Mouse (Mus musculus): Measurements from ENCODE around the gene Ajm1. TPM values are rescaled to one million over a fixed set of nuclear protein-coding genes. Genes with fewer than 3 reads are reported as not detected.

Gene Ajm1
- polyA plus RNA-seq, 1 experiment from 2014 or later: 0.27 TPM

DNA sequence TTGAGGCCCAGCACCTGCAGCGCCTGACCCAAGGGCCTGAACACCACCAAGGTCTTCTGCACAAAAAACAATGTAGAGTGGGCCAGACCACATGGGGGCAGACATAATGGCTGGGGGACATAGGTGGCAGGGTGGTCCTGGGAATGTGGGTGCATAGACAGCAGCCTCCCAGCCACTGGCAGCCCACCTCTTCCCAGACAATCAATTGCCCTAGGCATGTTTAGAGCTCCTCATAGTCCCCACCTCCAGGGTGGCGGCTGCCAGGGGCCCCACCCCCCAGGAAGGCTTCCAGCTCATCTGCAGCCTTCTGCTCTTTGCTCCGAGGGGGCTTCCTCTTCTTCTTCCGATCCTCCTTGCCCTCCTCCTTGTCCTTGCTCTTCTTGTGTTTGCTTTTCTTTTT is 2.0 kb upstream of the Ajm1 start:
- no peak overlapping the region for H3K4me3 ChIP-seq
- H3K9me3 ChIP-seq: no peaks in the 10 kb centered on the region
- 56% methylated on average over 4 of the region's 4 CpGs for WGBS
- peaks cover 49% of the 10 kb centered on the region for H3K4me1 ChIP-seq
- H3K27me3 ChIP-seq (replicated peaks): peaks cover 28% of the 10 kb centered on the region
- ATAC-seq (ENCODE audit: extremely low read depth, insufficient number of reproducible peaks, low FRiP score, low TSS enrichment): no peak
- H3K4me2 ChIP-seq: no peak overlapping the region
- no peak overlapping the region; the same call in 1 of the 2 replicates for H3K9ac ChIP-seq
- peaks cover 59% of the 10 kb centered on the region for H3K36me3 ChIP-seq
- H3K27ac ChIP-seq (replicated peaks): no peak overlapping the region

DNA sequence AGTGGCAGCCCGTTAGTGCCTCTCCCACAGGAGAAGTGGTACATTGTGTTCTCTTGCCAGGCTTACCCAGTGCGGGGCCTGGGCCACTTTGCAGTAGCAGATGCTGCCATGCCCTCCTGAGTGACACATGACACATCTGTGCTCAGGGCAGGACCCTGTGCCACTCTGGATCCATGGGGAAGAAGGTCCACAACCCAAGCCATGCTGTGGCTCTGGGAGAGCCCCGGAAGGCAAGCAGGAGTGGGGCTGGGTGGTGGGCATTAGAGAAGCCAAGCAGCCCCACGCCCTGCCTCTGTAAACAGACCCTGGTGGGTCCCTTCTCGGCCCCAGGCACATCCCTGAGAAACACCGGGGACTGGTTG is 1.5 kb upstream of the Ajm1 start:
- H3K4me2 ChIP-seq: no peak overlapping the region
- peaks cover 54% of the 10 kb centered on the region for H3K36me3 ChIP-seq
- no peak for ATAC-seq (ENCODE audit: extremely low read depth, insufficient number of reproducible peaks, low FRiP score, low TSS enrichment)
- H3K4me1 ChIP-seq: peaks cover 54% of the 10 kb centered on the region
- 85% methylated on average over 6 of the region's 6 CpGs for WGBS
- H3K9me3 ChIP-seq: no peaks in the 10 kb centered on the region
- no peak overlapping the region for H3K27ac ChIP-seq (replicated peaks)
- peaks cover 33% of the 10 kb centered on the region for H3K27me3 ChIP-seq (replicated peaks)
- no peak overlapping the region for H3K4me3 ChIP-seq
- peak overlapping the region; percentile 58; the same call in 1 of the 2 replicates for H3K9ac ChIP-seq

DNA sequence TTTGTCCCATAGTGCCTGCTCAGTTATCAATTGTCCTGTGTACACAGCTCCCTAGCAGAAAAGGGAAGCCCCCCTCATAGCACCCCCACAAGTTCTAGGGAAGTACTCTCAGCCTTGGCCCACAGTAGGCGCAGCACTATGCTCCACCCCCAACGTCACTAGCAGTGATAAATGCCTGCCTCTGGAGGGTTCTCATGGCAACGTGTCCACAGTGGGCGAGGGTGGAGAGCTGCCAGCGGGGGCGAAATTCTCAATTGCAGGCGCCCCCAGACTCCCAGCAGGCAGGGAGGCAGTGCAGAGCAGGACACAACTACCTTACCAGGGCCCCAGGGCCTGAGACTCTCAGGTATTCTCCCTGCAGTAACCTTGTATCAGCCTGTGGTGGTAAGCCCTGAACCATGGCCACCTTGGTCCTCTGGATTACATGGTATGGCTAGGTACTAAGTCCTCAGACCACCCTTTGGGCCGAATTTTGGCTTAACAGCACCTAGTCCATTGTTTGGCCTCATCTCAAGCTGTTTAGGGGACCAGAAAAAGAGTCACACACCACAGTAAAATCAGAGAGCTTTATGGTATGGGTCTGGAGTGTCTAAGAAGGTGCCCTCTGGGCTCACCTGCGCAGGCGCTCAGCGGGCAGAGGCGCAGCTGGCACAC is 1.0 kb upstream of the Ajm1 start:
- H3K4me1 ChIP-seq: peaks cover 59% of the 10 kb centered on the region
- H3K36me3 ChIP-seq: peaks cover 49% of the 10 kb centered on the region
- peaks cover 38% of the 10 kb centered on the region for H3K27me3 ChIP-seq (replicated peaks)
- peak overlapping the region; percentile 78; the same call in 1 of the 2 replicates for H3K4me2 ChIP-seq
- ATAC-seq (ENCODE audit: extremely low read depth, insufficient number of reproducible peaks, low FRiP score, low TSS enrichment): no peak
- peak overlapping the region; percentile 58 for H3K9ac ChIP-seq
- no peak overlapping the region for H3K4me3 ChIP-seq
- H3K27ac ChIP-seq (replicated peaks): no peak overlapping the region
- WGBS: 50% methylated on average over 12 of the region's 12 CpGs
- no peaks in the 10 kb centered on the region for H3K9me3 ChIP-seq

DNA sequence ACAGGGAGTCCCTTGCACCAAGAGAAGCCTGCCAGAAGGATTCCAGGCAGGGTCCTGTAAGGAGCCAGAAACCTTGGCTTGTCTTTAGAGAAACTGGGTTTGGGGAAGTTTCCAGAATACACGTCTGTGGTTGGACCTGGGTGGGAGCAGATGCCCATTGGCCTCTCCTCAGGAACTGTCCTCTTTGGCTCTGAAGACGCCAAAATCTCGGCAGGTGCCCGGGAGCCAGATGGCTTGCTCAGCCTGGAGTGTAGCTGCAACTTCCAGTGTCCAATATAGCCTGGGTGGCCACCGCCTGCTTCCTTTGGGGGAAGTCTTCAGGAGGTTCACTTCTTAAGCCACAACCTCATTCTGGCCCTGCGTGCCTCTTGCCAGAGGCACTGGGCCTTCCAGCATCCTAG is 344 bp upstream of the Ajm1 start:
- Histone ChIP-seq H3K4me2 (peak overlapping the region; percentile 78), H3K4me1 (peaks cover 60% of the 10 kb centered on the region), H3K27me3 (replicated peaks) (peaks cover 45% of the 10 kb centered on the region), H3K4me3 (peak overlapping the region; percentile 50; the same call in 1 of the 2 replicates), H3K9ac (peak overlapping the region; percentile 58), H3K9me3 (no peaks in the 10 kb centered on the region), H3K36me3 (peaks cover 42% of the 10 kb centered on the region), H3K27ac (replicated peaks) (no peak overlapping the region)
- ATAC-seq (ENCODE audit: extremely low read depth, insufficient number of reproducible peaks, low FRiP score, low TSS enrichment): no peak
- 32% methylated on average over 6 of the region's 6 CpGs for WGBS

DNA sequence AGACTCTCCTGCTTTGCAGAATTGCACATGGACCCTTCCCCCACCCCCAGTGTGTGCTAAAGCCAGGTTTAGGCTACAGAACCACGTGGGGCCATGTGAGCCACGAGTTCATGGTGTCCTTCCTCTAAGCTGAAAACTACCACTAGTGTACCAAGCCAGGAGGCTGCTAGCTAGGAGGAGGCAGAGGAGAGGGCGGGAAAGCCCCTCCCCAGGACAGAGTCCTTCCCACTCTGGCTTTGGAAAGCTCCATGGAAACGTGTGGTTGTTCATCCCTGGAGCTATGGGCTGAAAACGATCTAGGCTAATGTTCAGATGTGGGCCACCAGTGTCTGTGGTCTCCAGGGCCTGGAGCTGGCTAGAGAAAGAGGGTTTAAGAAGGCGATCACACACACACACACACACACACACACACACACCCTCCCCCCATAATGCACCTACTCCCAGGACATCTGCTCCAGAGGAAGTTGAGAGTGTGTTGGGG is 896 bp downstream of the Ajm1 start:
- peaks cover 64% of the 10 kb centered on the region for H3K4me1 ChIP-seq
- 0 out of 2 replicates have a peak overlapping the region, but pooled peaks have one; percentile 78 for H3K4me2 ChIP-seq

DNA sequence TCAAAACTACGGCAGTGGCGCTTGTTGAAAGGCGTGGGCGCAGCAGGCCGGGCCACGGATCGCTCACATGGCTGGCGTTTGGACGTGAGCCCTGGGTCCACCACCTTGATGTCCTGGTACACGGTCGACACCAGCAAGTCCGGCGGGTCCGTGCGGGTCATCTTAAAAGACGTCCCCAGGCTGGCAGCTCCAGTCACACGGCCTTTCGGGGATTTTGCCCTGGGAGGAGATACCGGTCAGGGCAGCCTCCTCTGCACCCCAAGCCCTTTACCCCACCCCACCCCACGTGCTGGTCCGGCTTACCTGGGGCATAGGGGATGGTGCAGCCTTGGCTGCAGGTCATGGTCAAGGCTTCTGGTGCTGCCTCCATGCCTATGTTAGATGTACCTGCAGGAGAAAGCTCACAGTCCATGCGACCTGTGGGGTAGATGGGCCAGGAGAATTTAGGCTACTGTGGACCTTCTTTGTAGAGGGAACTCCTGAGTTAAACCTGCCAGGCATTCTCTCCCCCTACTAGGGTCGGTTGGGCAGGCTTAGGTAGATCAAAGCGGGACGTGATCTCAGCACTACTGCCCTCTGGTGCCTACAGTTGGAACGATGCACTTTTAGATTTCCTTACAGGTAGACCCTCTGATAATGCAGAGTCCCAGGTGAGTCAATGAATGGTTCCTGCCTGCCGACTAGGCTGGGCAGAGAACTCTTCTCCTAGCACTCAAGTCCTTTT is 1.7 kb downstream of the Ajm1 start:
- H3K9ac ChIP-seq: peak overlapping the region; percentile 9; the same call in 1 of the 2 replicates
- H3K4me1 ChIP-seq: peaks cover 67% of the 10 kb centered on the region
- WGBS: 7% methylated on average over 27 of the region's 27 CpGs

More for the DNA sequence above, 896 bp downstream of the Ajm1 start:
- no peak for ATAC-seq (ENCODE audit: extremely low read depth, insufficient number of reproducible peaks, low FRiP score, low TSS enrichment)
- H3K9ac ChIP-seq: no peak overlapping the region; the same call in 1 of the 2 replicates
- peak overlapping the region; percentile 50; the same call in 1 of the 2 replicates for H3K4me3 ChIP-seq
- WGBS: 40% methylated on average over 6 of the region's 6 CpGs
- no peak overlapping the region for H3K27ac ChIP-seq (replicated peaks)
- peaks cover 30% of the 10 kb centered on the region for H3K36me3 ChIP-seq
- H3K9me3 ChIP-seq: no peaks in the 10 kb centered on the region
- H3K27me3 ChIP-seq (replicated peaks): peaks cover 57% of the 10 kb centered on the region

DNA sequence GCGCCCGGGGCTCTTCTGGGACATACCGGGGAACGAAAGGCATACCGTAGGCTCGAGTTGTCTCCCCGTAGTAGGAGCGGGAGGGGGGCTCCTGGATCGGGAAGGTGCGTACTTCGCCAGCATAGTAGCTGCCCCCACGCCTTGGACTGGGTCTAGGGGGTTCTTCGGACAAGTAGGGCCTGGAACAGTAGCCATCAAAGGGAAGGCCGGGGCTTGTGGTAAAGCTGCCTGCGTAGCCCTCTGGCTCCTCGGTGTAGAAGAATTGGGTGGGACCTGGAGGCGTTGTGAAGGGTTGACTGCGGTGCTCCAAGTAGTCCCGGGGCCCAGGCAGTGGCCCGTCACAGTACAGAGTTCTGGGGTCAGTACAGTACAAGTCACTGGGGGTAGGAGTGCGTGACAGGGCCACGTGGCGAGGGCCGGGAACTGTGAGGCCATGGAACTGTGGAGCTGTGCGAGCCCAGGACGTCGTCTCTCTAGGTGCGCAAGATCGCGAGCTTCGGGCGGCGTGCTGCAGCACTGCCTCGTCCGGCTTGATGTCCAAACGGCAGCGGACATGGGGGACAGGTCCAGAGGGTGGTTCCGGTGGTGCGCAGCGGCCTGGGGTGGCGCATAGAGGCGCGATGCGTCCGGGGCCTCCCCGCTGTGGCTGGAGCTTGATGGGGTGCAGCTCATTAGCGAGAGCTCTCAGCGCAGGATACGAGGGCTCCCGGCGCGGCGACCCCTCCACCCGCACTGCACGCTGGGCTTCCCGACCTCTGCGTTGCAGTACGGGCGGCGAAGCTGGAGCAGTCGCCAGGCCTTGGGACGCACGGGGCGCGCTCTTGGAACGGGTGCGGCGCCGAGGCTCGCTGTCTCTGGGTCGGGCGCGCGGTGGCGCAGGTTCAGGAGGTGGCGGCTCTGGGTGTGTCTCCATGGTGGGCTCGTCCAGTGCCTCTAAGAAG is 2.5 kb downstream of the Ajm1 start:
- peak overlapping the region; percentile 40 for H3K4me3 ChIP-seq
- peak overlapping the region; percentile 59 for H3K4me2 ChIP-seq
- H3K36me3 ChIP-seq: peaks cover 14% of the 10 kb centered on the region
- H3K4me1 ChIP-seq: peaks cover 69% of the 10 kb centered on the region
- no peak for ATAC-seq (ENCODE audit: extremely low read depth, insufficient number of reproducible peaks, low FRiP score, low TSS enrichment)
- peaks cover 58% of the 10 kb centered on the region for H3K27me3 ChIP-seq (replicated peaks)
- H3K9ac ChIP-seq: peak overlapping the region; percentile 9; the same call in 1 of the 2 replicates
- H3K27ac ChIP-seq (replicated peaks): no peak overlapping the region
- 4% methylated on average over 73 of the region's 77 CpGs for WGBS
- H3K9me3 ChIP-seq: no peaks in the 10 kb centered on the region

More for the DNA sequence above, 1.7 kb downstream of the Ajm1 start:
- Histone ChIP-seq H3K36me3 (peaks cover 22% of the 10 kb centered on the region), H3K9me3 (no peaks in the 10 kb centered on the region), H3K4me3 (peak overlapping the region; percentile 40), H3K27me3 (replicated peaks) (peaks cover 58% of the 10 kb centered on the region), H3K4me2 (peak overlapping the region; percentile 59), H3K27ac (replicated peaks) (no peak overlapping the region)
- no peak for ATAC-seq (ENCODE audit: extremely low read depth, insufficient number of reproducible peaks, low FRiP score, low TSS enrichment)

DNA sequence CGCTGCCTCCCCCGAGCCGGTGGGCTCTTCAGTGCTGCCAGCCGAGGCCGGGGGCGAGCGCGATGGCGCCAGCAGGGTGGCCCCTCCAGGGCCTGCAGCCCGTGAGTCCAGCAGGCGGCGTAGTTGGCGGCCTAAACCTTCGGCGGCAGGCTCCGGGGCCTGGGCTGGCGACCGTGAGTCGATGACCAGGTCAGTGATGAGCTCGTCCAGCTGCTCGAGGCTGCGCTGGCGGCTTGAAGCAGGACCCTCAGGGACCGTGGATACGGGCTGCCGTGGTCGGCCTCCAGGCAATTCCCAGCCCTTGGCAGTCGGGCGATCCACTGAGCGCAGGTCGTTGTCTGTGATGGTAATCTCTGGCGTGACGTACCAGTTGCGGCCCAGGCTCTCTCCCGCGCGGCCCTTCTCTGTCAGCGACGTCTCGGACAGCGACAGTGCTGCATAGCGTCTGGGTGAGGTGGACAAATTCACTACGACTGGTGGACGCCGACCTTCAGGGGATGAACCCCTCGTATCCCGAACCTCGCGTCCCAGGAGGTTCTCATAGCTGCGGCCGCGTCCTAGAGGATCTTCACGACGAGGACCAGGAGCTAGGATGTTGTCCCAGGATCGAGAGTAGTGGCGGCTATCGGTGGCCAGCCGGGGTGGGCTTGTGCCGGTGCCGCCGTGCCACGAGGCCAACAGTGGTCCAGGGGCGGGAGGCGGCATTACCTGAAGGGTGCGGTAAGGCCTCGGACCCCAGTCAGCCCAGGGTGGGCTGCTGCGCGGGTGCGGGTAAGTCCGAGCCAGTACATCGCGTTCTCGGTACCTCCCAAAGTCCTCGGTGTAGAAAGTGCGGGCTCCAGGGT is 3.4 kb downstream of the Ajm1 start:
- Histone ChIP-seq H3K27ac (replicated peaks) (no peak overlapping the region), H3K27me3 (replicated peaks) (peaks cover 58% of the 10 kb centered on the region), H3K4me1 (peaks cover 77% of the 10 kb centered on the region), H3K9me3 (no peaks in the 10 kb centered on the region), H3K4me2 (peak overlapping the region; percentile 59), H3K9ac (peak overlapping the region; percentile 50), H3K4me3 (peak overlapping the region; percentile 40), H3K36me3 (peaks cover 8% of the 10 kb centered on the region)
- WGBS: 4% methylated on average over 75 of the region's 75 CpGs
- ATAC-seq (ENCODE audit: extremely low read depth, insufficient number of reproducible peaks, low FRiP score, low TSS enrichment): no peak

DNA sequence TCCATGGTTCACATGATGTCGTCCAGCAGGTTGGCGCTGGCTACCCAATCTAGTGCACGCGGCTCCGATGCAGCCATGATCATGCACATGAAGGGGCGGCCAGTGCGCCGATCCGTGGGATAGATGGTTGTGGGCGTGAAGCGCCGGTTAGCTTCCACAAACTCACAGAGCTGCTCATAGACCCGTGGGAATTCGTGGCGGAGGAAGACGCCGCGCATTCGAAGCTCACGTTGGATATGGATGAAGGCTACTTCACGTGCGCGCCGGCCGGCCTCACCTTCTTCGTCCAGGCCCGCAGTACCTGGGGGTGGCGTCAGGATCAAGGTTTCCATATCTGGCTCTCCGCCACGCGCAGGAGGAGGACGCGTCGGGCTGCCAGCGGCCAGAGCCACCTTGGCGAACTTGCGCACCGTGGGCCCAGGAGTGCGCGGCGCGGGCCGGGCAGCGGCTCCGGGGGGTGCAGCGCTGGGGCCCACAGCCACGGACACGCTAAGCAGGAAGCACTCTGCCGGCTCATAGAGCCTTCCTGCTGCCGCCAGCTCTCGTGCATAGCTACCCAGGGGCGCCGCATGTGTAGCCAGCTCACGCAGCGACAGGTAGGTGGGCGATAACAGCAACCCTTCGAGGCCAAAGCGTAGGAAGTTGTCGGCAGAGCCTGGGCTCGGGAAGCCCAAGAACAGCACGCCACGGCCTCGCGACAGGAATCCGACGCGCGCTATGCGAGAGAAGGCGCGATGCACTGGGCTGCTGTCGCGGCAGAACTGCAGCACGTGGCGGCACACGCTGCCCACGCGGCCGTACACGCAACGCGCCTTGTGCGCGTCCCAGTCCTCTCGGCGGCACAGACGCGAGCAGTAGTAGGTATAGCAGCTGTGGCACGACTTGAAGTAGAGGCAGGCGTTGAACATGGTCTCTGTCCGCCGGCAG is 4.3 kb downstream of the Ajm1 start:
- H3K4me1 ChIP-seq: peaks cover 74% of the 10 kb centered on the region

More for the DNA sequence above, 4.3 kb downstream of the Ajm1 start:
- H3K9ac ChIP-seq: peak overlapping the region; percentile 50
- no peak overlapping the region for H3K27ac ChIP-seq (replicated peaks)
- H3K27me3 ChIP-seq (replicated peaks): peaks cover 58% of the 10 kb centered on the region
- H3K9me3 ChIP-seq: no peaks in the 10 kb centered on the region
- WGBS: 12% methylated on average over 92 of the region's 92 CpGs
- peak overlapping the region; percentile 40 for H3K4me3 ChIP-seq
- H3K36me3 ChIP-seq: peaks cover 6% of the 10 kb centered on the region; the same call in 1 of the 2 replicates
- ATAC-seq (ENCODE audit: extremely low read depth, insufficient number of reproducible peaks, low FRiP score, low TSS enrichment): no peak
- peak overlapping the region; percentile 59 for H3K4me2 ChIP-seq
